In the genomic region with DNA sequence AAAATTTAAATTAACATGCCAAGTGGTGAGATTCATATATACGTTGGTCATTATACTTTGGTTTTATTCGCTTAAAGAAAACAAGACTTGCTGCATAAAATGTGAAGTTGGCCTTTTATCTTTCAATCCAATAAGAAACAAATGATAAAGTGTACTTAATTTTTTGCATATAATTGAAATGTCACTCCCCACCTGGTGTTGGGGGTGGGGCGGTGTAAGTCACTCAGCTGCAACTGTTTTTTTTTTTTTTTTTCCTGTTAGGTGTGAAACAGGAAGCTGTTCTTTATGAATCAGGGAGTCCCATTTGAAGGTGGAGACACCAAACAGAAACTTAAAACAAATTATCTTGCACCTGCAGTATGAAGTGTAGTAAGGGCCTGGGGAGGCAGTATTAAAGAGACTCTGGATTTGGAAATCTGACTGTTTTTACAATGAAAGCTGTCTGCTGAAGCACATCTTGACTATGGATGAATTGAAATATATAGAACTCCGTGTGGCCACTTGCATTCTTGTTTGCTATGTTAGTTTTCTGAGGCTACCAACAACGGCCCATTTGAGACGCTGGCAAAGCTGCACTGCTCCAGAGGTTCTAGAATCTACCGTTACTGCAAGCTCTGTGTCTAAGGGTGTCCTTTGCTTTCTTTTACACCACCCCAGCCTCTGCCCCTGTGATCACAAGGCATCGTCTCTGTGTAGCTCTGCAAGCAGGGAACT, we compare ENCODE assay signal across 8 mouse cellular contexts. TPM values are rescaled to one million over a fixed set of nuclear protein-coding genes. Genes with fewer than 3 reads are reported as not detected.
DNase-seq lines count a peak whose midpoint lies in the region; ATAC-seq and TF ChIP-seq lines count a peak whose summit lies in the region.

No protein-coding gene starts in this region.

- no peaks in the 10 kb centered on the region for H3K9me3 ChIP-seq in embryonic facial prominence, embryonic 12.5 days
- no peaks in the 10 kb centered on the region for H3K9me3 ChIP-seq in embryonic facial prominence, embryonic 10.5 days
- no peaks in the 10 kb centered on the region for H3K9me3 ChIP-seq in lung, embryonic 16.5 days (ENCODE audit: control insufficient read depth, low read length)
- H3K9me3 ChIP-seq in lung, postnatal 0 days (ENCODE audit: low read length) = no peaks in the 10 kb centered on the region
- no peaks in the 10 kb centered on the region for H3K9me3 ChIP-seq in liver, embryonic 14.5 days (ENCODE audit: control insufficient read depth, low read length)

- no peak for TF ChIP-seq CTCF in lung, postnatal 0 days (IDR thresholded peaks at IDR 0.05)
- TF ChIP-seq CTCF in liver, embryonic 14.5 days (IDR thresholded peaks at IDR 0.05; ENCODE audit: low read depth) = no peak

- no peak overlapping the region for H3K9ac ChIP-seq in embryonic facial prominence, embryonic 12.5 days
- H3K9ac ChIP-seq in lung, embryonic 16.5 days (ENCODE audit: low read length) = no peak overlapping the region
- H3K9ac ChIP-seq in lung, postnatal 0 days (replicated peaks; ENCODE audit: low read depth) = no peak overlapping the region
- H3K9ac ChIP-seq in liver, embryonic 14.5 days (replicated peaks) = peak overlapping the region; percentile 18

- no peaks in the 10 kb centered on the region for H3K36me3 ChIP-seq in embryonic facial prominence, embryonic 12.5 days
- no peaks in the 10 kb centered on the region for H3K36me3 ChIP-seq in embryonic facial prominence, embryonic 10.5 days (replicated peaks)
- no peaks in the 10 kb centered on the region for H3K36me3 ChIP-seq in lung, embryonic 16.5 days (ENCODE audit: control insufficient read depth, insufficient read depth, low read length)
- H3K36me3 ChIP-seq in lung, postnatal 0 days (ENCODE audit: insufficient read depth, low read length) = no peaks in the 10 kb centered on the region
- no peaks in the 10 kb centered on the region; the same call in 1 of the 2 replicates for H3K36me3 ChIP-seq in liver, embryonic 14.5 days (replicated peaks; ENCODE audit: control insufficient read depth, insufficient read depth, low read depth)

- H3K4me1 ChIP-seq in embryonic facial prominence, embryonic 12.5 days = peaks cover 12% of the 10 kb centered on the region
- H3K4me1 ChIP-seq in embryonic facial prominence, embryonic 10.5 days = peaks cover 26% of the 10 kb centered on the region
- H3K4me1 ChIP-seq in lung, embryonic 16.5 days (replicated peaks; ENCODE audit: control insufficient read depth, insufficient read depth, low read length) = peaks cover 9% of the 10 kb centered on the region
- H3K4me1 ChIP-seq in lung, postnatal 0 days (ENCODE audit: insufficient read depth, low read depth, low read length) = 0 out of 2 replicates have a peak, but pooled peaks cover 5% of the 10 kb centered on the region
- peaks cover 31 to 34% of the 10 kb centered on the region in 2 experiments for H3K4me1 ChIP-seq in liver, embryonic 14.5 days (replicated peaks; ENCODE audit: control insufficient read depth in 2 of 2, insufficient read depth in 2 of 2, low read length in 1 of 2)

- DNase-seq in embryonic facial prominence, embryonic 10.5 days (ENCODE audit: low spot score) = no peak
- DNase-seq in lung, postnatal 0 days (ENCODE audit: low spot score) = no peak
- no peak for DNase-seq in liver, embryonic 14.5 days (ENCODE audit: low read depth in 3 of 3, low spot score in 3 of 3)
- peak; percentile 50 to 61 for DNase-seq in thymus, postnatal 10 days (ENCODE audit: low spot score in 2 of 2)
- no peak for DNase-seq in frontal cortex, adult 2 months (ENCODE audit: extremely low spot score in 1 of 2, low spot score in 1 of 2)
- no peak for DNase-seq in left cerebral cortex, adult 11 months (ENCODE audit: low spot score)

- no peak overlapping the region for H3K27ac ChIP-seq in embryonic facial prominence, embryonic 12.5 days
- no peak overlapping the region for H3K27ac ChIP-seq in embryonic facial prominence, embryonic 10.5 days (replicated peaks)
- no peak overlapping the region for H3K27ac ChIP-seq in lung, embryonic 16.5 days (ENCODE audit: low read length)
- no peak overlapping the region for H3K27ac ChIP-seq in lung, postnatal 0 days (ENCODE audit: low read length)
- H3K27ac ChIP-seq in liver, embryonic 14.5 days = no peak overlapping the region

- no peak for TF ChIP-seq EP300 in lung, postnatal 0 days (IDR thresholded peaks at IDR 0.05)
- no peak for TF ChIP-seq EP300 in liver, embryonic 14.5 days (IDR thresholded peaks at IDR 0.05; ENCODE audit: low read depth)

- H3K4me2 ChIP-seq in embryonic facial prominence, embryonic 12.5 days (replicated peaks) = peak overlapping the region; percentile 7; the same call in 1 of the 2 replicates
- H3K4me2 ChIP-seq in lung, embryonic 16.5 days (ENCODE audit: low read depth, low read length) = peak overlapping the region; percentile 22
- no peak overlapping the region for H3K4me2 ChIP-seq in lung, postnatal 0 days (replicated peaks; ENCODE audit: low read depth, low read length)
- peak overlapping the region; percentile 51 for H3K4me2 ChIP-seq in liver, embryonic 14.5 days (ENCODE audit: low read depth)

- no peak overlapping the region for H3K4me3 ChIP-seq in embryonic facial prominence, embryonic 12.5 days
- H3K4me3 ChIP-seq in embryonic facial prominence, embryonic 10.5 days = no peak overlapping the region
- peak overlapping the region; percentile 2; the same call in 1 of the 2 replicates for H3K4me3 ChIP-seq in lung, embryonic 16.5 days (ENCODE audit: low read length)
- no peak overlapping the region for H3K4me3 ChIP-seq in lung, postnatal 0 days (ENCODE audit: low read depth, low read length)
- peak overlapping the region in 1 of 2 experiments; percentile 31; a peak in 2 of 4 replicates for H3K4me3 ChIP-seq in liver, embryonic 14.5 days (ENCODE audit: insufficient read depth in 1 of 2, low read depth in 2 of 2, low read length in 2 of 2)

- no peaks in the 10 kb centered on the region for H3K27me3 ChIP-seq in embryonic facial prominence, embryonic 12.5 days
- H3K27me3 ChIP-seq in embryonic facial prominence, embryonic 10.5 days (replicated peaks; ENCODE audit: low read depth, poor library complexity, severe bottlenecking) = no peaks in the 10 kb centered on the region
- H3K27me3 ChIP-seq in lung, embryonic 16.5 days (ENCODE audit: control insufficient read depth, insufficient read depth, low read depth, low read length) = no peaks in the 10 kb centered on the region
- no peaks in the 10 kb centered on the region for H3K27me3 ChIP-seq in lung, postnatal 0 days (replicated peaks; ENCODE audit: insufficient read depth, low read length)
- no peaks in the 10 kb centered on the region for H3K27me3 ChIP-seq in liver, embryonic 14.5 days (ENCODE audit: control insufficient read depth, insufficient read depth, low read length)

- 79% methylated on average over 8 of the region's 8 CpGs for WGBS in embryonic facial prominence, embryonic 12.5 days
- 82% methylated on average over 8 of the region's 8 CpGs for WGBS in embryonic facial prominence, embryonic 10.5 days
- 70% methylated on average over 8 of the region's 8 CpGs for WGBS in lung, embryonic 16.5 days
- 68% methylated on average over 8 of the region's 8 CpGs for WGBS in lung, postnatal 0 days
- WGBS in liver, embryonic 14.5 days (ENCODE audit: insufficient replicate concordance) = 73% methylated on average over 8 of the region's 8 CpGs

- ATAC-seq in embryonic facial prominence, embryonic 12.5 days (ENCODE audit: insufficient number of reproducible peaks, insufficient read depth, low FRiP score, low TSS enrichment) = no peak
- no peak for ATAC-seq in lung, embryonic 16.5 days (ENCODE audit: low read depth)
- ATAC-seq in lung, postnatal 0 days = no peak
- no peak for ATAC-seq in liver, embryonic 14.5 days (ENCODE audit: insufficient read depth)

RNA-seq across cellular contexts. Expression of a gene that starts 2.2 kb away (rescaled TPM):
- polyA plus RNA-seq in embryonic facial prominence, embryonic 12.5 days (2016; fragmentation: Nextera tagmentation; extraction: Ambion mirVana) = 3.3 and 3.7 TPM in 2 replicates
- 2.2 and 2.5 TPM in 2 replicates for polyA plus RNA-seq in embryonic facial prominence, embryonic 10.5 days (2016; fragmentation: Nextera tagmentation; extraction: Ambion mirVana)
- 4.1 and 4.6 TPM in 2 replicates for polyA plus RNA-seq in lung, embryonic 16.5 days (2015; fragmentation: Nextera tagmentation; extraction: Ambion mirVana)
- 5.2 and 5.7 TPM in 2 replicates for polyA plus RNA-seq in lung, postnatal 0 days (2015; fragmentation: Nextera tagmentation; extraction: Ambion mirVana)
- polyA plus RNA-seq in liver, embryonic 14.5 days (2012; rRNA removed) = 5.9 and 8.0 TPM in 2 replicates
- polyA plus RNA-seq in liver, embryonic 14.5 days (2014; fragmentation: Nextera tagmentation; extraction: Ambion mirVana) = 6.3 and 7.2 TPM in 2 replicates
- 10.1 and 11.5 TPM in 2 replicates for polyA plus RNA-seq in frontal cortex, adult 2 months (2012; rRNA removed)

Comparison
In these comparisons a context has a peak if more than half of its experiments do, and no peak if none do; other contexts are left out.
1. DNase-seq: peak in thymus, postnatal 10 days (2 of 2); none in embryonic facial prominence, embryonic 10.5 days (single experiment), lung, postnatal 0 days (single experiment), liver, embryonic 14.5 days (0 of 3), frontal cortex, adult 2 months (0 of 2) and left cerebral cortex, adult 11 months (single experiment).